Mouse (Mus musculus) liver, embryonic 13.5 days (tissue): Measurements from ENCODE around the gene Slc17a9. TPM values are rescaled to one million over a fixed set of nuclear protein-coding genes. Genes with fewer than 3 reads are reported as not detected.
A peak's percentile ranks its signal among the peaks of the same experiment; 100 is the strongest.

Experiments used
- ATAC-seq: fragments of 200-750 bp; cut with Nextera tagmentation; 2 replicates; pipeline ENCODE4 v1.8.0; 2017; ENCODE audit warnings: low read depth, mild to moderate bottlenecking, moderate number of reproducible peaks, moderate library complexity
- DNase-seq: peaks from one replicate; pipeline ENCODE4 v3.0.0; 2022
- H3K27ac ChIP-seq: fragments of 300-500 bp; sonication (generic); 2 replicates; pipeline ENCODE4 v1.5.1; 2015; ENCODE audit warnings: moderate library complexity, mild to moderate bottlenecking, inconsistent platforms
- H3K27me3 ChIP-seq: fragments of 300-500 bp; sonication (generic); 2 replicates; pipeline ENCODE4 v1.6.1; 2015; ENCODE audit warnings: mild to moderate bottlenecking, inconsistent platforms
- H3K36me3 ChIP-seq: fragments of 300-500 bp; sonication (generic); 2 replicates; pipeline ENCODE4 v1.6.1; 2015; ENCODE audit warnings: mild to moderate bottlenecking, inconsistent platforms
- H3K4me1 ChIP-seq: fragments of 300-500 bp; sonication (generic); replicated peaks from 2 replicates; pipeline ENCODE4 v1.6.1; 2015; ENCODE audit warnings: inconsistent platforms
- H3K4me2 ChIP-seq: fragments of 300-500 bp; sonication (generic); 2 replicates; pipeline ENCODE4 v1.6.1; 2015; ENCODE audit warnings: inconsistent platforms, mild to moderate bottlenecking, moderate library complexity
- H3K4me3 ChIP-seq: fragments of 300-500 bp; sonication (generic); replicated peaks from 2 replicates; pipeline ENCODE4 v1.5.1; 2015; ENCODE audit warnings: mild to moderate bottlenecking, inconsistent platforms
- H3K9ac ChIP-seq: fragments of 300-500 bp; sonication (generic); 2 replicates; pipeline ENCODE4 v1.6.1; 2015; ENCODE audit warnings: mild to moderate bottlenecking, inconsistent platforms
- H3K9me3 ChIP-seq: fragments of 300-500 bp; sonication (generic); replicated peaks from 2 replicates; pipeline ENCODE4 v1.6.1; 2016; ENCODE audit warnings: inconsistent platforms
- WGBS: fragments of 180-500 bp; shearing (Covaris S2); methylation state at CpG from one replicate; pipeline ENCODE4 v1.1.7; 2015; ENCODE audit not compliant: insufficient replicate concordance; 5-methylcytosine and 5-hydroxymethylcytosine counted together
- polyA plus RNA-seq: library from polyadenylated mRNA; unstranded; fragments of >200 nt; fragmentation: Nextera tagmentation; extraction: Ambion mirVana; gene quantifications from 2 replicates; pipeline ENCODE4 v1.2.1, GENCODE M21; 2015

Gene Slc17a9
- 4.8 and 5.5 TPM in 2 replicates for polyA plus RNA-seq

GRCm38 (mm10) chr2:180724585-180725413 lies at the start of gene Slc17a9:
Gene Slc17a9 (plus strand): TSS chr2:180725263.
- ATAC-seq = peak; percentile 80
- Histone ChIP-seq H3K4me3 (peak within 1 kb of the TSS; percentile 53), H3K27me3 (no peaks in the 10 kb centered on the region), H3K9ac (peak within 1 kb of the TSS; percentile 62), H3K4me1 (peaks cover 63% of the 10 kb centered on the region), H3K9me3 (no peaks in the 10 kb centered on the region), H3K36me3 (peaks cover 45% of the 10 kb centered on the region), H3K27ac (peak within 1 kb of the TSS; percentile 61), H3K4me2 (peak within 1 kb of the TSS; percentile 65)
- WGBS = 4% methylated on average over 18 of the region's 18 CpGs
- peak; percentile 36 for DNase-seq

GRCm38 (mm10) chr2:180676706-180677105 lies 48.4 kb upstream of the Slc17a9 start:
- no peaks in the 10 kb centered on the region for H3K9me3 ChIP-seq
- peaks cover 64% of the 10 kb centered on the region for H3K36me3 ChIP-seq
- H3K4me2 ChIP-seq = no peak overlapping the region
- no peak overlapping the region for H3K9ac ChIP-seq
- no peak overlapping the region for H3K27ac ChIP-seq
- no peaks in the 10 kb centered on the region for H3K27me3 ChIP-seq
- 73% methylated on average over 2 of the region's 2 CpGs for WGBS
- H3K4me1 ChIP-seq = peaks cover 9% of the 10 kb centered on the region
- ATAC-seq (no peak), DNase-seq (no peak)
- H3K4me3 ChIP-seq = no peak overlapping the region

DNA sequence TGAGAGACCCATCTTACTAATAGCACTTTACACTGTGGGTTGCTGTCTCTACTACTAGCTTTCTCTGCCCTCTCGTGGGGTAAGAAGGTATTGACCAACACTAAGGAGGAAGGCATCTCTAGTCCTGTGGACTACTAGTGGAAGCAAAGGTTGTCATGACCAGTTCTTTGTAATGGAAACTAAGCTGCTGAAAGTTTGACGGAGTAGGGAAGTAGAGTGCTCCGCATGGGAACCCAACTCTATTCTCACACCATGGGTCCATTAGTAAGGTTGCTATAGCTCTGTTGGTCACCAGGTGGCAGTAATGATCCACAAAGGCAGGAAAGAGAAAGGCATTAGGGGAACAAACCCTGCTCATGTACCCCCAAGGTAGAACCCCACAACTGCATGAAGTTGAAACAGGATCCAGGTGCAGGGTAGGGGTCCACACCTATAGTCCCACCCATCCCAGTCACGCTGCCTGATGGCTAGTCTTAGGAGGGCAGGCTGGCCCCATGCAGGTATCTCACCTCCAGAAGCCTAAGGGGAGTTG lies 46.4 kb upstream of the Slc17a9 start:
- 27% methylated on average over 4 of the region's 4 CpGs for WGBS
- ATAC-seq (peak; percentile 50), DNase-seq (peak; percentile 59)
- peaks cover 64% of the 10 kb centered on the region for H3K36me3 ChIP-seq
- no peaks in the 10 kb centered on the region for H3K9me3 ChIP-seq
- no peak overlapping the region for H3K4me3 ChIP-seq
- no peak overlapping the region for H3K9ac ChIP-seq
- H3K4me2 ChIP-seq = no peak overlapping the region
- peaks cover 17% of the 10 kb centered on the region for H3K4me1 ChIP-seq
- H3K27ac ChIP-seq = no peak overlapping the region
- no peaks in the 10 kb centered on the region for H3K27me3 ChIP-seq

- WGBS = 70% methylated on average over 2 of the region's 2 CpGs
- no peak for DNase-seq
- no peak overlapping the region for H3K9ac ChIP-seq
- H3K27ac ChIP-seq = no peak overlapping the region
- H3K36me3 ChIP-seq = peaks cover 68% of the 10 kb centered on the region
- no peaks in the 10 kb centered on the region for H3K27me3 ChIP-seq
- H3K4me3 ChIP-seq = no peak overlapping the region
- no peak for ATAC-seq
- no peaks in the 10 kb centered on the region for H3K9me3 ChIP-seq
- H3K4me1 ChIP-seq = peaks cover 41% of the 10 kb centered on the region
- H3K4me2 ChIP-seq = no peak overlapping the region
Observed at GRCm38 (mm10) chr2:180681225-180681624, 43.8 kb upstream of the Slc17a9 start.

DNA sequence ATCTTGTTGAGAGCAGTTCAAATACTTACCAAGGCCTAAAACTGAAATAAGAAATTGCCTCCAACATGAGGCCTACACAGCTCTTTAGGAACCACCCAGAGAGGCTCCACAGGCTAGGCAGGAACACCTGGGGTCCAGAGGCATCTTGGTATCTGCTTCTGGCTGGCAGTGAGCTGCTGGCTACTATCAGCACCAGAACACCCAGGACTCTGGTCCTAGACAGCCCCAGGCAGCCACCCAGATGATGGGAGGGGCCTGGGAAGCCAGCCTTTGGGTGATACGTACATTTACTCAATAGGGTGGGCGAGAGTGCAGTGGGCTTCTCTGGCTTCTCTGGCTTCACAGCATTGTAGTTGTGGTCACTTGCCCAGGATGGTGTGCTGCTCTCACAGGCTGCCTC lies 41.5 kb upstream of the Slc17a9 start:
- Histone ChIP-seq H3K9ac (no peak overlapping the region; the same call in 1 of the 2 replicates), H3K9me3 (no peaks in the 10 kb centered on the region), H3K4me2 (0 out of 2 replicates have a peak overlapping the region, but pooled peaks have one; percentile 2), H3K4me3 (no peak overlapping the region), H3K4me1 (peaks cover 43% of the 10 kb centered on the region), H3K36me3 (peaks cover 90% of the 10 kb centered on the region), H3K27ac (peak overlapping the region; percentile 35), H3K27me3 (no peaks in the 10 kb centered on the region)
- 74% methylated on average over 2 of the region's 2 CpGs for WGBS
- peak; percentile 44 for DNase-seq
- peak; percentile 81 for ATAC-seq

GRCm38 (mm10) chr2:180684031-180684430 lies 41.0 kb upstream of the Slc17a9 start:
- ATAC-seq = no peak
- H3K4me1 ChIP-seq = peaks cover 41% of the 10 kb centered on the region
- H3K27ac ChIP-seq = peak overlapping the region; percentile 35
- whole genome bisulfite sequencing = 55% methylated on average over 4 of the region's 4 CpGs
- H3K9ac ChIP-seq = peak overlapping the region; percentile 5; the same call in 1 of the 2 replicates
- H3K27me3 ChIP-seq = no peaks in the 10 kb centered on the region
- H3K4me3 ChIP-seq = no peak overlapping the region
- H3K4me2 ChIP-seq = 0 out of 2 replicates have a peak overlapping the region, but pooled peaks have one; percentile 2
- no peaks in the 10 kb centered on the region for H3K9me3 ChIP-seq
- peaks cover 95% of the 10 kb centered on the region for H3K36me3 ChIP-seq
- DNase-seq = no peak

GRCm38 (mm10) chr2:180689841-180690240 lies 35.2 kb upstream of the Slc17a9 start:
- Histone ChIP-seq H3K27me3 (no peaks in the 10 kb centered on the region), H3K36me3 (peaks cover 68% of the 10 kb centered on the region), H3K4me2 (no peak overlapping the region), H3K4me1 (peaks cover 40% of the 10 kb centered on the region), H3K9ac (no peak overlapping the region), H3K4me3 (no peak overlapping the region), H3K27ac (no peak overlapping the region), H3K9me3 (no peaks in the 10 kb centered on the region)
- WGBS = 81% methylated on average over 5 of the region's 5 CpGs
- DNase-seq (no peak), ATAC-seq (no peak)

GRCm38 (mm10) chr2:180692630-180693029 lies 32.4 kb upstream of the Slc17a9 start:
- Histone ChIP-seq H3K4me2 (no peak overlapping the region), H3K9ac (no peak overlapping the region), H3K27ac (peak overlapping the region; percentile 21), H3K4me3 (no peak overlapping the region), H3K36me3 (peaks cover 40% of the 10 kb centered on the region), H3K9me3 (no peaks in the 10 kb centered on the region), H3K27me3 (no peaks in the 10 kb centered on the region), H3K4me1 (peaks cover 51% of the 10 kb centered on the region)
- DNase-seq (no peak), ATAC-seq (no peak)
- WGBS = 11% methylated on average over 1 of the region's 1 CpGs

- Histone ChIP-seq H3K4me3 (no peak overlapping the region), H3K27me3 (no peaks in the 10 kb centered on the region), H3K9ac (no peak overlapping the region), H3K9me3 (no peaks in the 10 kb centered on the region), H3K4me1 (peaks cover 76% of the 10 kb centered on the region), H3K4me2 (no peak overlapping the region), H3K36me3 (peaks cover 14% of the 10 kb centered on the region), H3K27ac (no peak overlapping the region)
- no peak for ATAC-seq
- 41% methylated on average over 2 of the region's 2 CpGs for WGBS
- no peak for DNase-seq
Observed at GRCm38 (mm10) chr2:180695176-180695575, 29.9 kb upstream of the Slc17a9 start.

DNA sequence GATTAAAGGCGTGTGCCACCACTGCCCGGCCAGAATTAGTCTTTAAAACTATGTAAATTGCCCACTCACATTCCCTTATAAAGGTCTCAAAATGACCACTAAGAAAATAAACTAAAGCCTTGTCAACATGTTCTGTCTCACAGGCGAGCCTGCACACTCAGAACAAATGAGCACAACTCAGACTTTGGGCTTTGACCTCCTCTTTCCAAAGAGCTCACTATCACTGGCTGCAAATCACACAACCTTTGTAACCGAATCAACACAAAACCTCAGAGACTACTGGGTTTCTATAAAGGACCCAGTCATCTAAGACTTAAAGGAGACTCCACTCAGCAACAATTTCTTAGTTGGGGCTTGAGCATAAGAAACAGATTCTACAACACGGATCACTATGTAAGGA lies 24.6 kb upstream of the Slc17a9 start:
- Histone ChIP-seq H3K4me2 (peak overlapping the region; percentile 90), H3K4me3 (peak overlapping the region; percentile 86), H3K27ac (peak overlapping the region; percentile 93), H3K4me1 (peaks cover 91% of the 10 kb centered on the region), H3K27me3 (no peaks in the 10 kb centered on the region), H3K9me3 (no peaks in the 10 kb centered on the region), H3K9ac (peak overlapping the region; percentile 97), H3K36me3 (peaks cover 8% of the 10 kb centered on the region; the same call in 1 of the 2 replicates)
- DNase-seq (no peak), ATAC-seq (no peak)
- 47% methylated on average over 5 of the region's 5 CpGs for WGBS

DNA sequence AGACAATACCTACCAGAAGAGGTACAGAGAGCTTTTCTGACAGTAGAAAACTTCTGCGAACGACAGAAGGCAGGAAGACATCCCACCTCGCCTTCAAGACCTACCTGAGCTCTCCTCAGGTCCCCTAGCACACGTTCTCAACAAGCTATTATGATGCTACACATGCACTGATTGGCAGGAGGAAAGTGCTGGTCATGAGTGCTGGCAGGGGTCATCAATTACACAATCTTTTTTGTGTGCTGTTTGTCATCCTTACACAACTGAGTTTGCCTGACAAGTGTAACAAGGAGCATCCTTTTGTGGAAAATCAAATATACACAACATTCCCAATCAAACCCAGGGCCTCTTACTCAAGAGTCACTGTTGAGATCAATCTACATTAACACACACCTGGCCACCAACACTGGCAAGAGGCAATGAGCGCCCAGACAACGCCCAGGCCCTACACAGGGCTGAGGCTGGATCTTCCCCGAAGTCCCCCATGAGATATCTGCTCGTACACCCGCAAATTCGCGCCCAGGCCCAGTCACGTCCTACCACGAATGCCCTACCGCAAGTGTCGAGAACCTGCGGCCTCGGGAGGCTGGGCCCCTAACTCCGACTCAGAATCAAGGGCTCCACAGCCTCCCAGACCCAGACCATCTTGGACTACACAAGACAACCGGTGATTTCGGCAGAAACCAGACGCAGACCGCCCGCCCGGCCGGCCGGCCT lies 23.9 kb upstream of the Slc17a9 start:
- Histone ChIP-seq H3K4me1 (peaks cover 91% of the 10 kb centered on the region), H3K27me3 (no peaks in the 10 kb centered on the region), H3K36me3 (peaks cover 15% of the 10 kb centered on the region), H3K27ac (peak overlapping the region; percentile 93), H3K4me2 (peak overlapping the region; percentile 90), H3K9ac (peak overlapping the region; percentile 97), H3K9me3 (no peaks in the 10 kb centered on the region), H3K4me3 (peak overlapping the region; percentile 86)
- ATAC-seq (peak; percentile 49), DNase-seq (peak; percentile 42)
- 3% methylated on average over 26 of the region's 26 CpGs for WGBS
